Mouse (Mus musculus): Measurements from ENCODE around the gene Man2c1.

The Man2c1 gene

GRCm38 (mm10) chr9:57130577-57131433 is at the start of gene Man2c1:
Gene Man2c1, plus strand, starts transcription at chr9:57130690.
- peak; percentile 93 for DNase-seq (ENCODE audit: low spot score)

DNA sequence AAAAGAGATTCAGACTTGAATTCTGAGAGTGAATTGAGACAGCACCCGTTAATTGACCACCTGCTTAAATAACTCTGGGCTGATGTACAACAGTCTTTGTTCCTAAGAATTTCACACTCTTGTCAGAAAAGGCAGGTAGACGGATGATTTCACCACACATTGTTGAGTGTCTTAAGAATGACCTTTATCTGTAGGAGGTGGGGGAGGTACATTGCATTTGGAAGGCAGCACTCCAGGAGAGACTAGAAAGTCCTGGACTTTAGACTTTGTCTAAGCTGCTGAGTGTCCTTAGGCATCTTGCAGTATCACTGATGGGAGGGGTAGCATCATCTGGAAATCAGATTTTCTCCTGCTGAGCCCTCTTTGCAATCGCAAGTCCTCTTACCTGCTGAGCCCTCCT is 48.3 kb upstream of the Man2c1 start:
- DNase-seq (ENCODE audit: low spot score), result no peak

DNA sequence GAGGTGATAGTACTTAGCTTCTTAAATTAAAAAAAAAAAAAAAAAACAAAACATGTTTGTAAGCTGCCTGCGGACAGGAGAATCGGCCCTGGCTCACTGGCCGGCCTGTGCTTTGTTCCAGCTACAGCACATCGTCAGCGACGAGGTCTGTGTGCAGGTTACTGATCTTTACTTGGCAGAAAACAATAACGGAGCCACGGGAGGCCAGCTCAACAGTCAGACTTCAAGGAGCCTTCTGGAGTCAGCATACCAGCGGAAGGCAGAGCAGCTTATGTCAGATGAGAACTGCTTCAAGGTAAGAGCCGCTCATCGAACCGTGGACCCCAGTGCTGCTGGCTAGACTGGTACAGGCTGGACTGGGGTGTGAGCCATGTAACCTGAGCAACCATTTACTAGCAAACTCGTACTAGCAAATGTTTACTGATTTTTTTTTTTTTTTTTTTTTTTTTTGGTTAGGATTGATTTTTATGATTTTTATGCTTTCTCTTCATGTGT is 13.2 kb upstream of the Man2c1 start:
- no peak for DNase-seq (ENCODE audit: low spot score)

GRCm38 (mm10) chr9:57129641-57130040 is 849 bp upstream of the Man2c1 start:
- no peak for DNase-seq (ENCODE audit: low spot score)

GRCm38 (mm10) chr9:57137246-57137645 is 6.8 kb downstream of the Man2c1 start:
- DNase-seq (ENCODE audit: low spot score), result no peak

GRCm38 (mm10) chr9:57137777-57138176 is 7.3 kb downstream of the Man2c1 start:
- no peak for DNase-seq (ENCODE audit: low spot score)

DNA sequence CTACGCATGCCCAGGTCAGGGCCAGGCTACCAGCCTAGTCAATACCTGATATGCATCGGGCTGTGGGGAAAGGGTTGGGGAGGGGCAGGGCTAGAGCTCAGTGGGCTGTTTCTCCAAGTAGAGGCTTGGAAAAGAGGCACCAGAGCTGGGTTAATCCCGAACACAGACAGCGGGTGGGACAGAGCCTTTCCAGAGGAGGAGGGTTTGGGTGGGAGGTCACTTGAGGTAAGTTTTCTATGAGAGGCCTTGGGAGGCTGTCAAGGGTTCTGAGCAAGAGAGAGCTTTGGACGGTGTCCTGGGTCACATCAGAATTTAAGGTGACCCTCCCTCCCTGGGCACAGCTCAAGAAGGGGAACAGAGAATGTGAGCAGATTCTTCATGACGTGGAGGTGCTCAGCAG is 8.0 kb downstream of the Man2c1 start:
- no peak for DNase-seq (ENCODE audit: low spot score)

- DNase-seq (ENCODE audit: low spot score), result no peak
These were observed 8.6 kb downstream of the Man2c1 start for GRCm38 (mm10) chr9:57139110-57139509.

GRCm38 (mm10) chr9:57139571-57139970 is 9.1 kb downstream of the Man2c1 start:
- DNase-seq (ENCODE audit: low spot score), result no peak

DNA sequence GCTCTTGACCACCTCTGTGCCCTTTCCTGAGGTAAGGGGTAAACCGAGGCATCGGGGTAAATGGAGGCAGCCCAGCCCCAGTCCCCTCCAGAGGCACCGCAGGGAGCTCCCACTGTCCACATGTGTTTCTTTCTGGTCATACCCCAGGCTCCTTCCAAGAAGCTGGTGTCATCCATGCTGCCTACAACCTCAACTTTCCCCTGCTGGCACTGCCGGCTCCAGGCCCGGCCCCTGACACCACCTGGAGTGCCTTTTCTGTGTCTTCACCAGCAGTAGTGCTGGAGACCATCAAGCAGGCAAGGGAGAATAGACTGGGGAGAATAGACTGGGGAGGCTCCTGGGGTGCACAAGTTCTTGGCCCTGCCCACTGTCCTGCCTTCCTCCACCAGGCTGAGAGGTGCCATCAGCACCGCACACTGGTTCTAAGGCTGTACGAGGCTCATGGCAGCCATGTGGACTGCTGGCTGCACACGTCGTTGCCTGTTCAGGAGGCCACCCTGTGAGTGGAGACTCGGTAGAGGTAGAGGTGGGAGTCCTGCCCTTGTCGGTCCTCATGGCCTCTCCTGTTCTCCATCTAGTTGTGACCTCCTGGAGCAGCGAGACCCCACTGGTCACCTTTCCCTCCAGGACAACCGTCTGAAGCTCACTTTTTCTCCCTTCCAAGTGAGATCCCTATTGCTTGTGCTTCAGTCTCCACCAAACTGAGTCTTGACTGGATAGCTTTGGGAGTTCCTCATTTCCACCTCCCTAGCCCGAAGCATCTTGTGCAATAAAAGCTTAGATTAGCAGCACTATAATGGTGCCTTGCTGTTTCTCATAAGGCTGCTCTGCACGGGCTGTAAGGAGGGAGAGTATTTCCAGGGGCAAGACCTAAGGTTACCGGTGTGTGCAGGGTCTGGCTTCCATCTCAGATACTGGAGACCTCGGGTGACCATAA is 11.2 kb downstream of the Man2c1 start:
- no peak for DNase-seq (ENCODE audit: low spot score)

- DNase-seq (ENCODE audit: low spot score), result no peak
These were observed 12.7 kb downstream of the Man2c1 start for GRCm38 (mm10) chr9:57143212-57143611.

- DNase-seq (ENCODE audit: low spot score), result no peak
These were observed 14.3 kb downstream of the Man2c1 start for GRCm38 (mm10) chr9:57144830-57145229.

DNA sequence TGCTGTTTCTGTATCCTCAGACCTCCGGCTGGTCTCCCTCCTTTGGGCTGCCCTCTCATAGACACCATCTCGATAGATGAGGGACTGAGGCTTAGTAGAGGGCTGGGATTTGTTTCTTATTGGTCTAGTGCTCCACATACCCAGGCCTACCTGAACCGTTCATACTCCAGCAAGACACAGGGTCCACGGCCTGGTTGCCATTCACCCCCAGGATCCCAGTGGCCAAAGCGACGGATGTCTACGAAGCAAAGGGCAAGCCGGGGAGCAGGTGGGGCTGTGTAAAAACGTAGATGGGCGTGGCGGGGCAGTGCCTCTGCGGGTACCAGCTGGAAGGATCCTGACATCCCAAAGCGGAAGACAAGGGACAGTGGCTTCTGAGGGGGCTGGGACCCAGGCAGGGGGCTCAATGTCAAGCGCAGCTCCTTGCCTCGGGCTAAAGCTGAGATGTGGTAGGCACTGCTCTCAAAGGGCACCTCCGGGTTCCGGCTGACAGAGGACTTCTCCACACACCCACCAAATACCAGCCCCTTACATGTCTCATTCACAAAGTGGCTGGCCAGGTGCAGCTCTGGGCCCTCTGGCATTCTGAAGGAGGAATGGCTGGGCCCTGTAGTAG is 16.1 kb downstream of the Man2c1 start:
- DNase-seq (ENCODE audit: low spot score), result no peak

- no peak for DNase-seq (ENCODE audit: low spot score)
These were observed 17.0 kb downstream of the Man2c1 start for GRCm38 (mm10) chr9:57147205-57148143.

- DNase-seq (ENCODE audit: low spot score), result peak; percentile 91
These were observed 17.8 kb downstream of the Man2c1 start, which contains the start of gene Neil1 for GRCm38 (mm10) chr9:57148144-57148878. Gene Neil1, minus strand, starts transcription at chr9:57148305.

- DNase-seq (ENCODE audit: low spot score), result no peak
These were observed 18.5 kb downstream of the Man2c1 start for GRCm38 (mm10) chr9:57149021-57149420.

DNA sequence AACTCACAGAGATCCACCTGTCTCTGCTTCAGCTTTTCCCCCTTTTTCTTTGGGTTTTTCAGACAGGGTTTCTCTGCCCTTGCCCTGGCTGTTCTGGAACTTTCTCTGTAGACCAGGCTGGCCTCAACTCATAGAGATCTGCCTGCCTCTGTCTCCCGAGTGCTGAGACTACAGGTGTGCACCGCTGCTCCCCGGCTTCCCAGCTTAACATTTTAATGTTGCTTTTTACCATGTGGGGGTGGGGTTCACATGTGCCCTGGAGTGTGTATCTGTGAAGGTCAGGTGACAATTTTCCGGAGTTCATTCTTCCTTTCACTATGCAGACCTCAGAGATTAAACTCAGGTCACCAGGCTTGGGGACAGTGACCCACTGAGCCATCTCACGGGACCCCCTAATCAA is 19.7 kb downstream of the Man2c1 start:
- DNase-seq (ENCODE audit: low spot score), result no peak

GRCm38 (mm10) chr9:57152331-57152730 is 21.8 kb downstream of the Man2c1 start:
- no peak for DNase-seq (ENCODE audit: low spot score)

GRCm38 (mm10) chr9:57156383-57156782 is 25.9 kb downstream of the Man2c1 start:
- no peak for DNase-seq (ENCODE audit: low spot score)

DNA sequence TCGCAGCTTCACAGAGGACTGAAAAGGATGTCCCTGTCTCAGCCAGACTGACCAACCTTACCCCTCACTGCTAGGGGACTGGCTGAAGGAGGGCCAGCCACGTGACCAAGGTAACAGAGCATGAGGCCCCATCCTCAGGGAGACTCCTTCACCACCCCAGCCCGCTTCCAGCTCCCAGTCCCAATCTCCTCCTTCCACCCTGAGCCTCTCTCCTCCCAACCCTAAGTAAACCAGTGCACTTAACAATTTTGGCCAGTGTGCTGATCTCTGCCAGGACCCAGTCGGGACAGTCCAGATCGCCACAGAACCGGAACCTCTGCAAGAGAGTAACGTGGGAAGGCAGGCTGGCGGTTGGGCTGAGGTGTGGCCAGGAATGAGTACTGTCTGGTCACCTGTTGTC is 26.3 kb downstream of the Man2c1 start:
- no peak for DNase-seq (ENCODE audit: low spot score)

All from T-cell, adult 2 months (primary cell).